Mouse (Mus musculus) spleen, postnatal 14 days (tissue): ENCODE results near the gene Glrx.

Experiments used
- DNase-seq, 2 experiments: peaks; one replicate each; pipeline ENCODE4 v3.0.0; 2021 to 2022; ENCODE audit warnings: low spot score in 2 of 2

The Glrx gene

DNA sequence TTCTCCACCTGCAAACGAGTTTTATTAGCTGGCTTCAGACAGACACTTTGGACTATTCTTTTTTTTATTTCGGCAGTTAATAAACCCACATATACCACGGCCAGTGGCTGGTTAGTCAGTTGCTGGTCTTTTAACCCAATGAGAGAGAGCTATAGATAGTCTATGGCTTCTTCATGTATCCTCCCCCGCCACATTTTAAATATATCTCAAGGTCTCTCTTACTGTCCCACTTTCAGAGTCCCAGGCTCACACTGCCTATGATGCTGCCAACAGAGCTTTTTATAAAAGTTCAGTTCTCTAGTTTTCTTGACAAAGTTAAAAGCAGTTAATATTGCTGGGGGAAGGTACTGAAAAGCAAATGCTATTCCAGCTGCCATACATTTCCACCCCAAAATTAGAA, 52.2 kb downstream of the Glrx start:
- no peak for DNase-seq

DNA sequence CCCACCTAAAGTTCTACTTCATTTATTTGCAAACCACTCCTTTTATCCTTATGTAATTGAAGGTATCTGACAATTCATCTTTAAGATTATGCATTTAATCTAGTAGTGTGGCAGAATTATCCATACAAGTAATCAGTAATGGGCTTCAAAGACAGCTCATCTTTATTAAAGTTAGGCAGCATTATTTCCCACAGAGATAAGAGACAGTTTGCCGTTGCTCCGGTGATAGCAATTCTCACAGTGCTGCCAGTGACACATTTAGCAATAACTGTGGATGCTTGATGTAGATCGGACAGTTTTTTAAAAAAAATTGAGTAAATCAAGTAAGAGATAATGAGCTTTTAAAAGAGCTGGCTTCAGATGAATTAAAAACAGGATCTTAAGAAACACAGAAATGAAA, 52.6 kb downstream of the Glrx start:
- DNase-seq, result no peak

DNA sequence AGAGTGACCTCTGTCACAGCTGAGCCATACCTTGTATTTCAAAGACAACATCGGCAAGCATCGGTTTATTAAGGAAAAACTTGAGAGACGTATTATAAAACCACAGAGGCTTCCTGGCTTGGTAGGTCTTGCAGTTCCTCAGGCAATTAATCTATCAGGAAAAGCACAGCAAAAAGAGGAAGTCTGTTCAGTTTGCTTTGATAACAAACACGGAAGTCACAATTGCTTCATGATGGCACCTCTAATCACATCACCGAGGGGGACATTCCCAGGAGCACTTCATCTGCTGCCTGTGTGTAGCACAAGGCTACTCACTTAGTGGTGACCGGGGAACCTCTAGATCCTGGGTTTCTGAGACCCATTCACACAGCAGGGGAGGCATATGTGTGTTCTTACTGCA, 53.2 kb downstream of the Glrx start:
- no peak for DNase-seq
